Mouse (Mus musculus) right cerebral cortex, postnatal 25 days (tissue): ENCODE measurements around the gene BC049352.
A peak's percentile ranks its signal among the peaks of the same experiment; 100 is the strongest.

Source experiments
- DNase-seq: peaks from one replicate; pipeline ENCODE4 v3.0.0; 2022

BC049352 gene

GRCm38 (mm10) chr9:45181770-45182169, at the start of gene BC049352:
TSS of gene BC049352 (plus strand) at chr9:45182007.
- no peak for DNase-seq

GRCm38 (mm10) chr9:45133484-45134310, 48.1 kb upstream of the BC049352 start:
- no peak for DNase-seq

- DNase-seq = no peak
Measured at GRCm38 (mm10) chr9:45136442-45137169, 45.2 kb upstream of the BC049352 start.

- peak; percentile 42 for DNase-seq
Measured at GRCm38 (mm10) chr9:45138191-45139032, 43.4 kb upstream of the BC049352 start, which contains the start of gene Scn4b. TSS of gene Scn4b (plus strand) at chr9:45138395.

- no peak for DNase-seq
Measured at GRCm38 (mm10) chr9:45139082-45139481, 42.7 kb upstream of the BC049352 start.

- no peak for DNase-seq
Measured at GRCm38 (mm10) chr9:45140945-45141344, 40.9 kb upstream of the BC049352 start.

- DNase-seq = no peak
Measured at GRCm38 (mm10) chr9:45142686-45143085, 39.1 kb upstream of the BC049352 start.

- peak; percentile 49 for DNase-seq
Measured at GRCm38 (mm10) chr9:45145533-45146266, 36.1 kb upstream of the BC049352 start.

- peak; percentile 75 for DNase-seq
Measured at GRCm38 (mm10) chr9:45146267-45146597, 35.6 kb upstream of the BC049352 start.

GRCm38 (mm10) chr9:45150933-45151332, 30.9 kb upstream of the BC049352 start:
- DNase-seq = no peak

- DNase-seq = no peak
Measured at GRCm38 (mm10) chr9:45153361-45153760, 28.4 kb upstream of the BC049352 start.

- DNase-seq = no peak
Measured at GRCm38 (mm10) chr9:45167903-45168302, 13.9 kb upstream of the BC049352 start.

GRCm38 (mm10) chr9:45170150-45170549, 11.7 kb upstream of the BC049352 start:
- peak; percentile 57 for DNase-seq

GRCm38 (mm10) chr9:45171073-45171610, 10.7 kb upstream of the BC049352 start:
- no peak for DNase-seq

GRCm38 (mm10) chr9:45173475-45173874, 8.3 kb upstream of the BC049352 start:
- DNase-seq = no peak

GRCm38 (mm10) chr9:45179282-45179681, 2.5 kb upstream of the BC049352 start:
- DNase-seq = no peak

- DNase-seq = no peak
Measured at GRCm38 (mm10) chr9:45182521-45182920, 714 bp downstream of the BC049352 start.

GRCm38 (mm10) chr9:45183266-45183665, 1.5 kb downstream of the BC049352 start:
- DNase-seq = no peak

GRCm38 (mm10) chr9:45185250-45185649, 3.4 kb downstream of the BC049352 start:
- peak; percentile 49 for DNase-seq

- no peak for DNase-seq
Measured at GRCm38 (mm10) chr9:45188570-45189563, 7.1 kb downstream of the BC049352 start.

- no peak for DNase-seq
Measured at GRCm38 (mm10) chr9:45189661-45190174, 7.9 kb downstream of the BC049352 start.
